Mouse (Mus musculus) liver, postnatal 0 days (tissue): ENCODE data around the gene Gprc5b. TPM values are rescaled to one million over a fixed set of nuclear protein-coding genes. Genes with fewer than 3 reads are reported as not detected.
A peak's percentile ranks its signal among the peaks of the same experiment; 100 is the strongest.

Experiments
- ATAC-seq: fragments of 200-750 bp; cut with Nextera tagmentation; 2 replicates; pipeline ENCODE4 v1.8.0; 2017; ENCODE audit warnings: mild to moderate bottlenecking, moderate library complexity
- DNase-seq: peaks from one replicate; pipeline ENCODE4 v3.0.0-alpha.2; 2016
- H3K27ac ChIP-seq: fragments of 300-500 bp; sonication (generic); 2 replicates; pipeline ENCODE4 v1.5.1; 2014; ENCODE audit warnings: antibody characterized with exemption, moderate library complexity, mild to moderate bottlenecking, low read depth
- H3K27me3 ChIP-seq: fragments of 300-500 bp; sonication (generic); 2 replicates; pipeline ENCODE4 v1.6.1; 2014; ENCODE audit warnings: low read length, control low read depth, mixed read lengths; ENCODE audit not compliant: insufficient read depth
- H3K36me3 ChIP-seq: fragments of 300-500 bp; sonication (generic); replicated peaks from 2 replicates; pipeline ENCODE4 v1.6.1; 2014; ENCODE audit warnings: mild to moderate bottlenecking, control low read depth, low read length, moderate library complexity, mixed read lengths; ENCODE audit not compliant: insufficient read depth
- H3K4me1 ChIP-seq: fragments of 300-500 bp; sonication (generic); 2 replicates; pipeline ENCODE4 v1.6.1; 2014; ENCODE audit warnings: antibody characterized with exemption, mild to moderate bottlenecking, control low read depth; ENCODE audit not compliant: insufficient read depth
- H3K4me2 ChIP-seq: fragments of 300-500 bp; sonication (generic); 2 replicates; pipeline ENCODE4 v1.6.1; 2014; ENCODE audit warnings: low read depth, mild to moderate bottlenecking, low read length, moderate library complexity, mixed read lengths
- H3K4me3 ChIP-seq: fragments of 300-500 bp; sonication (generic); 2 replicates; pipeline ENCODE4 v1.5.1; 2014; ENCODE audit warnings: low read depth, low read length
- H3K9ac ChIP-seq: fragments of 300-500 bp; sonication (generic); replicated peaks from 2 replicates; pipeline ENCODE4 v1.6.1; 2014; ENCODE audit warnings: mild to moderate bottlenecking, moderate library complexity
- H3K9me3 ChIP-seq: fragments of 300-500 bp; sonication (generic); 2 replicates; pipeline ENCODE4 v1.6.1; 2016; ENCODE audit warnings: mild to moderate bottlenecking, control low read depth, low read length, mixed read lengths
- CTCF ChIP-seq: sonication (generic); IDR thresholded peaks from 2 replicates; pipeline ENCODE4 v1.5.1; 2016; ENCODE audit warnings: antibody characterized with exemption, low read depth
- EP300 ChIP-seq: IDR thresholded peaks from 2 replicates; pipeline ENCODE4 v1.6.1; 2016; ENCODE audit warnings: antibody characterized with exemption, low read depth, mild to moderate bottlenecking
- WGBS: fragments of 180-500 bp; shearing (Covaris S2); extraction: QIAGEN DNeasy Blood & Tissue Kit; methylation state at CpG from one replicate; pipeline ENCODE4 v1.1.7; 2014; ENCODE audit not compliant: insufficient replicate concordance; 5-methylcytosine and 5-hydroxymethylcytosine counted together
- polyA plus RNA-seq: library from polyadenylated mRNA; unstranded; fragments of >200 nt; fragmentation: Nextera tagmentation; extraction: Ambion mirVana; gene quantifications from 2 replicates; pipeline ENCODE4 v1.2.1, GENCODE M21; 2015

The Gprc5b gene
- polyA plus RNA-seq, 1 experiment from 2014 or later, result 0.20 TPM

DNA sequence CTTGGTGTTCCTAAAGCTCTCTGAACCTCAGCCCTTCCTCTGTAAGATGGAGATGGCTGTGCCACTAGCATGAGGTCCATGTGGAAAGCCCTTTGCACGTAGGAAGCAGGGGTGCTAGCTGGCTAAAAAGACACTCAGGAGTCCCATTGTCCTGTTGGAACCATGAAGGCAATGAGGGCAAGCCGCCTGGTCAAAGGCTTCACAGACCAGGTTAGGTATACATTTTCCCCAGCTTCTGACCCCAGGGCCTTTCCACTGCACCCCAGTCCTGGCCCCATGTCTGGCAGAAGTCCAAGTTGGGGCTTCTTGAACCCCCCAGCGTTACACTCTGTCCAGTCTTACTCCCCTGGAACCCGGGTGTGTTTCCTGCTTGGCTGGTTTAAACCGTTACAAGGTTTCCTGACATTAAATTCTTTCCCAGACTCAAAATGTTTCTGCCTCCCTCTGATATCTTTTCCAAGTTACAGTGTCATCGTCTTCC is 2.9 kb downstream of the Gprc5b start:
- H3K9me3 ChIP-seq, result no peaks in the 10 kb centered on the region
- H3K9ac ChIP-seq, result no peak overlapping the region
- no peak for ATAC-seq
- no peaks in the 10 kb centered on the region for H3K36me3 ChIP-seq
- TF ChIP-seq EP300, result no peak
- no peak for TF ChIP-seq CTCF
- WGBS, result 53% methylated on average over 6 of the region's 6 CpGs
- H3K27ac ChIP-seq, result no peak overlapping the region
- H3K4me2 ChIP-seq, result no peak overlapping the region
- H3K4me1 ChIP-seq, result peaks cover 6% of the 10 kb centered on the region
- H3K27me3 ChIP-seq, result peaks cover 29% of the 10 kb centered on the region
- DNase-seq, result no peak
- no peak overlapping the region for H3K4me3 ChIP-seq

DNA sequence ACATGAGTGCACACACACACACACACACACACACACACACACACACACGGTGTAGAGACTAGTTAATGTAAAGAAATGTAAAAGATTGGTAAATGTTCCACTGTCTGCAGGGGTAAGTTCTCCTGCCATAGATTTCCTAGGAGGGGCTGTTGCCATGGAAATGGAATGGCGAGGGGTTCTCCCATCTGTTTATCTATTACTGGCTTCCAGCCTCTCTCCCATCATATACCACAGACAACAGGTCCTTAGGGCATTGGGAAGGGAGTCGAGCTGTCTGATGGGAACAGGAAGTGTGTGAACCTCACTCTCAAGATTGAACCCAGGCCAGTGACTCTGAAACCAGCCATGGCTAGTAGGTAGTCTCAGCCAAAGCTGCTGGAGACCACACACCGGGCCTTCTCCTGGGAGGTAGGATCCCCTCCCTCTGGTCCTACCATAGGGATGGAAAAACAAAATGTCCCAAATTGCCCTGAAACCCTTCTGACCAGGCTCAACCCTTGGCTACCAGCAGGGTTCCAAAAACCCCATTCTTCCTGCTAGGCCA is 3.6 kb downstream of the Gprc5b start:
- H3K4me2 ChIP-seq, result no peak overlapping the region
- peaks cover 6% of the 10 kb centered on the region for H3K4me1 ChIP-seq
- no peak for ATAC-seq
- H3K9ac ChIP-seq, result no peak overlapping the region
- H3K9me3 ChIP-seq, result no peaks in the 10 kb centered on the region
- no peaks in the 10 kb centered on the region for H3K36me3 ChIP-seq
- DNase-seq, result no peak
- peaks cover 29% of the 10 kb centered on the region for H3K27me3 ChIP-seq
- no peak overlapping the region for H3K27ac ChIP-seq
- TF ChIP-seq EP300 (no peak), CTCF (no peak)
- no peak overlapping the region for H3K4me3 ChIP-seq
- WGBS, result 47% methylated on average over 4 of the region's 4 CpGs

DNA sequence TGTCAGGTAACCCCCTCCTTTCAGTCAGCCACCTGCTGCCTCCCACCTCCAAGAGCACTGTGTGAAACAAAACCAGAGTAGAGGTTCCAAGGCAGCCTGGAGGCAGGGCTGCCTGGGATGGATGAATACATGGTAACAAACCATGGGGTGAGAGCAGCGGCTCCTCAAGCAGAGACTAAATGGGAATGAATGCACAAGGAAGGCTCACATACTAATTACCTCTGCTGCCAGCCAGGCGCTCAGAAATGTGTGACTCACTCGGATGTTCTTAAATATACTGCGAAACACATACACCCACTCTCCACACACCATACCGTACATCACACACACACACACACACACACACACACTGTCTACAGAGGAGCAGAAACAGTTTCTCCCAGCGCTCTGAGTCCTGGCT is 4.7 kb downstream of the Gprc5b start:
- Histone ChIP-seq H3K9me3 (no peaks in the 10 kb centered on the region), H3K27me3 (peaks cover 22% of the 10 kb centered on the region), H3K9ac (no peak overlapping the region), H3K4me3 (no peak overlapping the region), H3K27ac (no peak overlapping the region), H3K4me1 (peaks cover 6% of the 10 kb centered on the region), H3K4me2 (no peak overlapping the region), H3K36me3 (no peaks in the 10 kb centered on the region)
- 79% methylated on average over 6 of the region's 6 CpGs for WGBS
- no peak for ATAC-seq
- DNase-seq, result no peak
- TF ChIP-seq CTCF (no peak), EP300 (no peak)

- Histone ChIP-seq H3K9ac (no peak overlapping the region), H3K36me3 (no peaks in the 10 kb centered on the region), H3K27me3 (peaks cover 16% of the 10 kb centered on the region), H3K4me3 (no peak overlapping the region), H3K4me2 (no peak overlapping the region), H3K9me3 (no peaks in the 10 kb centered on the region), H3K27ac (no peak overlapping the region), H3K4me1 (peaks cover 2% of the 10 kb centered on the region)
- TF ChIP-seq EP300, result no peak
- no peak for TF ChIP-seq CTCF
- 46% methylated on average over 5 of the region's 5 CpGs for WGBS
- ATAC-seq (peak; percentile 73), DNase-seq (peak; percentile 25)
Measured at GRCm38 (mm10) chr7:118989275-118989856, 5.6 kb downstream of the Gprc5b start.

GRCm38 (mm10) chr7:118986369-118986768 is 8.6 kb downstream of the Gprc5b start:
- Histone ChIP-seq H3K4me2 (no peak overlapping the region), H3K9ac (no peak overlapping the region), H3K27me3 (no peaks in the 10 kb centered on the region), H3K4me1 (0 out of 2 replicates have a peak, but pooled peaks cover 2% of the 10 kb centered on the region), H3K4me3 (no peak overlapping the region), H3K36me3 (no peaks in the 10 kb centered on the region), H3K27ac (no peak overlapping the region), H3K9me3 (no peaks in the 10 kb centered on the region)
- DNase-seq (no peak), ATAC-seq (no peak)
- WGBS, result 77% methylated on average over 4 of the region's 4 CpGs
- no peak for TF ChIP-seq CTCF
- no peak for TF ChIP-seq EP300

GRCm38 (mm10) chr7:118985786-118986185 is 9.2 kb downstream of the Gprc5b start:
- H3K9ac ChIP-seq, result no peak overlapping the region
- 70% methylated on average over 4 of the region's 4 CpGs for WGBS

More at GRCm38 (mm10) chr7:118985786-118986185, 9.2 kb downstream of the Gprc5b start:
- H3K4me1 ChIP-seq, result 0 out of 2 replicates have a peak, but pooled peaks cover 2% of the 10 kb centered on the region
- no peaks in the 10 kb centered on the region for H3K9me3 ChIP-seq
- no peak overlapping the region for H3K27ac ChIP-seq
- no peaks in the 10 kb centered on the region for H3K36me3 ChIP-seq
- H3K4me3 ChIP-seq, result no peak overlapping the region
- H3K4me2 ChIP-seq, result no peak overlapping the region
- TF ChIP-seq EP300 (no peak), CTCF (no peak)
- no peaks in the 10 kb centered on the region for H3K27me3 ChIP-seq
- ATAC-seq (no peak), DNase-seq (no peak)
